Mouse (Mus musculus) olfactory bulb, adult 2 months (tissue): ENCODE measurements at regions not wholly inside any gene's neighbourhood (a gene's known extent, or its start where the extent isn't known, plus 50 kb on each side); places are given as distances from the start of the nearest gene placed in this dataset.

Experiments
- H3K27ac ChIP-seq: fragments of 200-500 bp; 2 replicates; pipeline ENCODE4 v1.5.1; 2012; ENCODE audit warnings: low read depth, low read length; ENCODE audit not compliant: insufficient read depth
- H3K4me1 ChIP-seq: fragments of 200-500 bp; 2 replicates; pipeline ENCODE4 v1.6.1; 2012; ENCODE audit warnings: low read length; ENCODE audit not compliant: control insufficient read depth, insufficient read depth
- H3K4me3 ChIP-seq: fragments of 200-500 bp; 2 replicates; pipeline ENCODE4 v1.5.1; 2012; ENCODE audit warnings: mild to moderate bottlenecking, low read depth, low read length, moderate library complexity; ENCODE audit not compliant: insufficient read depth
- CTCF ChIP-seq: fragments of 200-500 bp; IDR thresholded peaks from 2 replicates; pipeline ENCODE4 v1.5.1; 2012; ENCODE audit warnings: low read depth, mild to moderate bottlenecking, low read length, moderate library complexity; ENCODE audit not compliant: insufficient read depth
- POLR2A ChIP-seq: fragments of 200-500 bp; IDR thresholded peaks from 2 replicates; pipeline ENCODE4 v1.6.1; 2012; ENCODE audit warnings: mild to moderate bottlenecking, low read depth, low read length, moderate library complexity; ENCODE audit not compliant: insufficient read depth
- WGBS: fragments of 180-500 bp; shearing (Covaris S2); methylation state at CpG from one replicate; pipeline ENCODE4 v1.1.7; 2018; 5-methylcytosine and 5-hydroxymethylcytosine counted together

GRCm38 (mm10) chr15:62104653-62105052, 1181.8 kb upstream of the A1bg start:
- Histone ChIP-seq H3K4me1 (peaks cover 2% of the 10 kb centered on the region; the same call in 1 of the 2 replicates), H3K4me3 (no peak overlapping the region), H3K27ac (no peak overlapping the region)
- TF ChIP-seq POLR2A = no peak
- no peak for TF ChIP-seq CTCF
- 65% methylated on average over 7 of the region's 7 CpGs for WGBS

GRCm38 (mm10) chr15:62099683-62100082, 1176.9 kb upstream of the A1bg start:
- WGBS = 97% methylated on average over 6 of the region's 6 CpGs
- no peak overlapping the region for H3K4me3 ChIP-seq
- TF ChIP-seq CTCF = no peak
- TF ChIP-seq POLR2A = no peak
- no peak overlapping the region for H3K27ac ChIP-seq
- peaks cover 6% of the 10 kb centered on the region for H3K4me1 ChIP-seq

GRCm38 (mm10) chr15:62098791-62099660, 1176.2 kb upstream of the A1bg start:
- no peak for TF ChIP-seq CTCF
- TF ChIP-seq POLR2A = no peak
- Histone ChIP-seq H3K4me1 (peaks cover 6% of the 10 kb centered on the region), H3K4me3 (no peak overlapping the region), H3K27ac (no peak overlapping the region)
- WGBS = 72% methylated on average over 16 of the region's 16 CpGs

GRCm38 (mm10) chr15:62096778-62097177, 1174.0 kb upstream of the A1bg start:
- Histone ChIP-seq H3K4me1 (peaks cover 12% of the 10 kb centered on the region), H3K4me3 (no peak overlapping the region), H3K27ac (no peak overlapping the region)
- no peak for TF ChIP-seq CTCF
- no peak for TF ChIP-seq POLR2A
- WGBS = 92% methylated on average over 7 of the region's 7 CpGs

GRCm38 (mm10) chr15:62095198-62095597, 1172.4 kb upstream of the A1bg start:
- no peak for TF ChIP-seq CTCF
- TF ChIP-seq POLR2A = no peak
- H3K27ac ChIP-seq = no peak overlapping the region
- WGBS = 91% methylated on average over 3 of the region's 3 CpGs

GRCm38 (mm10) chr15:62093672-62094071, 1170.9 kb upstream of the A1bg start:
- H3K27ac ChIP-seq = no peak overlapping the region
- WGBS = 87% methylated on average over 4 of the region's 4 CpGs
- H3K4me1 ChIP-seq = peaks cover 8% of the 10 kb centered on the region
- no peak overlapping the region for H3K4me3 ChIP-seq
- TF ChIP-seq CTCF (no peak), POLR2A (no peak)

More at GRCm38 (mm10) chr15:62095198-62095597, 1172.4 kb upstream of the A1bg start:
- Histone ChIP-seq H3K4me3 (no peak overlapping the region), H3K4me1 (peaks cover 12% of the 10 kb centered on the region)

GRCm38 (mm10) chr15:62092671-62093185, 1169.9 kb upstream of the A1bg start:
- TF ChIP-seq POLR2A (no peak), CTCF (no peak)
- Histone ChIP-seq H3K27ac (no peak overlapping the region), H3K4me1 (peaks cover 7% of the 10 kb centered on the region), H3K4me3 (no peak overlapping the region)
- WGBS = 38% methylated on average over 5 of the region's 5 CpGs

- 88% methylated on average over 12 of the region's 12 CpGs for WGBS
Observed at GRCm38 (mm10) chr15:62091746-62092659, 1169.2 kb upstream of the A1bg start.

More at GRCm38 (mm10) chr15:62091746-62092659, 1169.2 kb upstream of the A1bg start:
- H3K4me3 ChIP-seq = no peak overlapping the region
- H3K27ac ChIP-seq = no peak overlapping the region
- TF ChIP-seq CTCF (no peak), POLR2A (no peak)
- H3K4me1 ChIP-seq = peaks cover 7% of the 10 kb centered on the region
